In genomic region chr16:33381614-33382245, GRCm38 (mm10) we compare ENCODE assay signal across 8 mouse cellular contexts. TPM values are rescaled to one million over a fixed set of nuclear protein-coding genes. Genes with fewer than 3 reads are reported as not detected.
DNase-seq lines count a peak whose midpoint lies in the region; ATAC-seq lines count a peak whose summit lies in the region.

No protein-coding gene starts in this region.

- 2% methylated on average over 18 of the region's 18 CpGs for WGBS in lung, embryonic 15.5 days
- 3% methylated on average over 18 of the region's 18 CpGs for WGBS in embryonic facial prominence, embryonic 15.5 days
- WGBS in neural tube, embryonic 13.5 days = 1% methylated on average over 18 of the region's 18 CpGs

- no peaks in the 10 kb centered on the region for H3K9me3 ChIP-seq in lung, embryonic 15.5 days
- H3K9me3 ChIP-seq in embryonic facial prominence, embryonic 15.5 days (replicated peaks) = no peaks in the 10 kb centered on the region
- H3K9me3 ChIP-seq in neural tube, embryonic 13.5 days = no peaks in the 10 kb centered on the region

- no peaks in the 10 kb centered on the region for H3K36me3 ChIP-seq in lung, embryonic 15.5 days
- no peaks in the 10 kb centered on the region for H3K36me3 ChIP-seq in embryonic facial prominence, embryonic 15.5 days
- H3K36me3 ChIP-seq in neural tube, embryonic 13.5 days = no peaks in the 10 kb centered on the region

- H3K4me1 ChIP-seq in lung, embryonic 15.5 days = peaks cover 17% of the 10 kb centered on the region
- H3K4me1 ChIP-seq in embryonic facial prominence, embryonic 15.5 days = peaks cover 19% of the 10 kb centered on the region
- peaks cover 37% of the 10 kb centered on the region for H3K4me1 ChIP-seq in neural tube, embryonic 13.5 days (replicated peaks)

- H3K27me3 ChIP-seq in lung, embryonic 15.5 days = no peaks in the 10 kb centered on the region
- H3K27me3 ChIP-seq in embryonic facial prominence, embryonic 15.5 days = no peaks in the 10 kb centered on the region
- H3K27me3 ChIP-seq in neural tube, embryonic 13.5 days = no peaks in the 10 kb centered on the region

- peak; percentile 22 for DNase-seq in adrenal gland, postnatal 14 days
- no peak for DNase-seq in adrenal gland, adult 18-20 months (ENCODE audit: low spot score in 2 of 2)
- no peak for DNase-seq in lung, postnatal 25 days (ENCODE audit: low spot score)
- peak; percentile 15 for DNase-seq in kidney, postnatal 14 days
- no peak for DNase-seq in gastrocnemius, postnatal 25 days

- no peak for ATAC-seq in lung, embryonic 15.5 days (ENCODE audit: borderline replicate concordance, extremely low read depth, low FRiP score, low TSS enrichment)
- ATAC-seq in embryonic facial prominence, embryonic 15.5 days (ENCODE audit: insufficient number of reproducible peaks, low FRiP score, low TSS enrichment, low read depth) = no peak
- no peak for ATAC-seq in neural tube, embryonic 13.5 days (ENCODE audit: low read depth)

- H3K4me2 ChIP-seq in lung, embryonic 15.5 days = peak overlapping the region; percentile 76
- H3K4me2 ChIP-seq in embryonic facial prominence, embryonic 15.5 days (replicated peaks) = peak overlapping the region; percentile 72
- peak overlapping the region; percentile 78 for H3K4me2 ChIP-seq in neural tube, embryonic 13.5 days

- peak overlapping the region; percentile 96 for H3K4me3 ChIP-seq in lung, embryonic 15.5 days
- peak overlapping the region; percentile 87 for H3K4me3 ChIP-seq in embryonic facial prominence, embryonic 15.5 days (replicated peaks)
- H3K4me3 ChIP-seq in neural tube, embryonic 13.5 days = peak overlapping the region; percentile 91

- H3K27ac ChIP-seq in lung, embryonic 15.5 days = peak overlapping the region; percentile 90
- peak overlapping the region; percentile 95 for H3K27ac ChIP-seq in embryonic facial prominence, embryonic 15.5 days (replicated peaks)
- peak overlapping the region; percentile 97 for H3K27ac ChIP-seq in neural tube, embryonic 13.5 days (replicated peaks)

- H3K9ac ChIP-seq in lung, embryonic 15.5 days = peak overlapping the region; percentile 93
- H3K9ac ChIP-seq in embryonic facial prominence, embryonic 15.5 days = peak overlapping the region; percentile 90
- H3K9ac ChIP-seq in neural tube, embryonic 13.5 days = peak overlapping the region; percentile 97

RNA-seq across cellular contexts. Expression of gene Zfp148, which starts 1.1 kb away (rescaled TPM):
- total RNA-seq in adrenal gland, postnatal 14 days (2021) = 66.8 and 68.0 TPM in 2 replicates
- total RNA-seq in adrenal gland, adult 18-20 months (2021) = 10 to 100 TPM; 59.5 to 65.1 TPM
- 55.5 and 61.4 TPM in 2 replicates for polyA plus RNA-seq in lung, embryonic 15.5 days (2015; fragmentation: Nextera tagmentation; extraction: Ambion mirVana)
- 55.3 and 58.8 TPM in 2 replicates for polyA plus RNA-seq in embryonic facial prominence, embryonic 15.5 days (2015; fragmentation: Nextera tagmentation; extraction: Ambion mirVana)
- polyA plus RNA-seq in neural tube, embryonic 13.5 days (2015; fragmentation: Nextera tagmentation; extraction: Ambion mirVana) = 50.2 and 54.0 TPM in 2 replicates
- 10 to 100 TPM; 18.8 to 21.9 TPM for total RNA-seq in gastrocnemius, postnatal 25 days (2021)

Comparison
In these comparisons a context has a peak if more than half of its experiments do, and no peak if none do; other contexts are left out.
1. DNase-seq: peak in adrenal gland, postnatal 14 days (single experiment) and kidney, postnatal 14 days (single experiment); none in adrenal gland, adult 18-20 months (0 of 2), lung, postnatal 25 days (single experiment) and gastrocnemius, postnatal 25 days (single experiment).
2. Peak in every context shown above with its lines, with median percentiles within 50 percentile points of each other: H3K27ac ChIP-seq, H3K4me2 ChIP-seq, H3K4me3 ChIP-seq and H3K9ac ChIP-seq.